Mouse (Mus musculus) urinary bladder, adult 2 months (tissue): ENCODE results near the gene Itga9. TPM values are rescaled to one million over a fixed set of nuclear protein-coding genes. Genes with fewer than 3 reads are reported as not detected.

Experiments used
- DNase-seq: peaks from one replicate; pipeline ENCODE4 v3.0.0; 2022; ENCODE audit warnings: low spot score
- polyA plus RNA-seq: library from polyadenylated mRNA; depleted of rRNA; stranded (reverse); fragments of >200 nt; gene quantifications from 2 replicates; pipeline ENCODE4 v1.2.3, GENCODE M21; 2012

The Itga9 gene
- polyA plus RNA-seq, 1 experiment, result 26.3 TPM

- no peak for DNase-seq
These were observed 81.8 kb downstream of the Itga9 start for GRCm38 (mm10) chr9:118688248-118688647.

GRCm38 (mm10) chr9:118688921-118689451 lies 82.5 kb downstream of the Itga9 start:
- DNase-seq, result no peak

DNA sequence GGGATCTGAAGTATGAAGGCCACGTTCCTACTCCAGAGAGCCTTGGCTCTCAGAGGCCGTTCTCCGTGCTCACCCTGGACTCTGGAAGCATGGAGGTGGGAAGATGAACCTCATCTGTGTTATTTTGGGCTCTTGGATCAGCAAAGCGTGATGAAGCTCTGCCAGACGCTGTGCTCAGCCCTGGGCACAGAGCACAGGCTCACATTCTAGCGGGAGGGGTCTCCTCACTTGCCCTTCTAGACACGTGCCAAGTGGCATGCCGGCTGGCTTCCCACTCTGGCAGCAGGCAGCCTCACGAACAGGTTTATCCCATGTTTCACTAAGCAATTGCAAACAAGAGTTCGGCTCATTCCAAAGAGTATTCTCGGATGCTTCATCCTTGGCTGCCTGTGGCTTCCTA lies 86.8 kb downstream of the Itga9 start:
- no peak for DNase-seq

- DNase-seq, result no peak
These were observed 87.9 kb downstream of the Itga9 start for GRCm38 (mm10) chr9:118694420-118694825.

GRCm38 (mm10) chr9:118698191-118698590 lies 91.7 kb downstream of the Itga9 start:
- no peak for DNase-seq

DNA sequence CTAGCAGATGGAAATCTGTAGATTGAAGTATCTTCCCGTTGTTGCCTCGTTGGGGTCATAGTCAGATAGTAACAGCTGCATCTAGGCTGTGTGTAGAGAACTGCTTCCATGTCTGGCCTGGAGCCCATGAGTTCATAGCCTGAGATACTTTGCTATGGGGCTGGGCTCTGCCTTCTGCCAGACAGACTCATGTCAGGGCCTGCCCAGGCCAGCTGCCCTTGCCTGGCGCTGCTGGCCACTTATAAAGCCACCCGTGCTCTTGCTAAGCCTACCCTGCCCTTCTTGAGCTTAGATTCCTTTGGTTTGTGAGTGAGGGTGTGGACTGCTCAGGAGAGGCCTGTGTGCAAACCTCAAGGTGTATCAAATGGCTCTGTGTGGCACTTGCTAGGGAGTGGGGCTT lies 93.2 kb downstream of the Itga9 start:
- DNase-seq, result no peak

GRCm38 (mm10) chr9:118700889-118701288 lies 94.4 kb downstream of the Itga9 start:
- DNase-seq, result no peak

GRCm38 (mm10) chr9:118701791-118702190 lies 95.3 kb downstream of the Itga9 start:
- no peak for DNase-seq

DNA sequence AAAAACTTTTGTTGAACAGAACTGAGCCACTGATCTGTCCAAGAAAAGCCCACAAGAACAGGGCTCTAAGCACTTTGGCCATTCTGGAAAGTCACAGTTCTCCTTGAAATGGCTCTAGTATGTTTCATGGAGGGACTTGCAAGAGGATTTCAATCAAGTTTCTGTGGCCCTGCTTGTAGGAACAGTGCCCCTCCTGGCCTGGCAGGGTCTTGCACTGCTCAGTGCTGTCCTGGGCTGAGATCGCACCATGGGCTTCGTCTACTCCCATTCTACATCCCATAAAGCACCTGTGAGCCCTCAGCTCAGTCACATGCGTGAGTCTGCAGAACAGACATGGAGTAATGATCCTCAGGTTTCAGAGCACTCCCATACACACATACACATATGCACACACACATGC lies 96.7 kb downstream of the Itga9 start:
- no peak for DNase-seq

DNA sequence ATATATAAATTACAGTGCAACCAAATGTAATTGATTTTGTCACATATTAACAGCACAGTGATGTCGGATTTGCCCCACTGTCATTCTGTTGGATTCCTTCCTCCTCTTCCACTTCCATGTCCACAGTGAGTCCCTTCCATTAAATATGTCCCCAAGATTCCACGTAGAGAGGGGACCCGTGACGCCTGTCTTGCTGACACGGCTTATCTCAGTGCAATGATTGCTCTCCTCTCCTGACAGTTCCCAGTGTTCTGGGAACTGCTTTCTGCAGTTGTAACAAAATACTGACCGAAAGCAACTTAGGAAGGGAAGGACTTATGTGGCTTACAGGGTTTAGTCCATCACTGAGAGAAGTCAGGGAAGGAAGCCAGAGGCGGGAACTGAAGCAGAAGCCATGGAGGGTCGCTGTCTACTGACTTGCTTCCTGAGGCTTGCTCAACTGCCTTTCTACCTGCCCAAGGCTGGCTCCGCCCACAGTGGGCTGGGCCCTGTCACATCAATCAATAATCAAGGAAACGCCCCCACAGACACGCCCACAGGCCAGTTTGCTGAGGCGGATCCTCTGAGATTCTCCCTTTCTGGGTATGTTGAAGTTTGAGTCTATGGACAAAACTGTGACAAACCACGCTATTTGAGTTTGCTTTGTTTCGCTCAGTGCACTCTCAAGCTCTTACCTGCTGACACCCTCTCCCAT lies 99.0 kb downstream of the Itga9 start:
- no peak for DNase-seq

GRCm38 (mm10) chr9:118706176-118706975 lies 99.9 kb downstream of the Itga9 start:
- no peak for DNase-seq

- DNase-seq, result no peak
These were observed 104.1 kb downstream of the Itga9 start for GRCm38 (mm10) chr9:118710625-118711024.

GRCm38 (mm10) chr9:118711749-118712148 lies 105.3 kb downstream of the Itga9 start:
- DNase-seq, result no peak

DNA sequence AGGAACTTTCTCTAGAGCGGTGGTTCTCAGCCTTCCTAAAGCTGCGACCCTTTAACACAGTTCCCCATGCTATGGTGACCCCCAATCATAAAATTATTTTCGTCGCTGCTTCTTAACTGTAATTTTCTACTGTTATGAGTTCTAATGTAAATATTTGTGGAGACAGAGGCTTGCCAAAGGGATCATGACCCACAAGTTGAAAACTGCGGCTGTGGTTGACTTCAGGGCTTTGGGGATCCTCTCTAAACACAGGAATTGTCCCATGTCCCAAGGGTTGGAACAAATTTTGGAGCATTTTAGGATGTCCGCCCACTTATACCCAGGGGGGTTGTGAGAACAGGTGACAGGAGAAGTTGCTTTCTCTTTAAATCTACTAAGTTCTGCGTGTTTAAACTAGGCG lies 107.0 kb downstream of the Itga9 start:
- DNase-seq, result no peak

- DNase-seq, result no peak
These were observed 108.0 kb downstream of the Itga9 start for GRCm38 (mm10) chr9:118714536-118714935.

- DNase-seq, result no peak
These were observed 109.6 kb downstream of the Itga9 start for GRCm38 (mm10) chr9:118715971-118716628.

GRCm38 (mm10) chr9:118717436-118717835 lies 110.9 kb downstream of the Itga9 start:
- no peak for DNase-seq

DNA sequence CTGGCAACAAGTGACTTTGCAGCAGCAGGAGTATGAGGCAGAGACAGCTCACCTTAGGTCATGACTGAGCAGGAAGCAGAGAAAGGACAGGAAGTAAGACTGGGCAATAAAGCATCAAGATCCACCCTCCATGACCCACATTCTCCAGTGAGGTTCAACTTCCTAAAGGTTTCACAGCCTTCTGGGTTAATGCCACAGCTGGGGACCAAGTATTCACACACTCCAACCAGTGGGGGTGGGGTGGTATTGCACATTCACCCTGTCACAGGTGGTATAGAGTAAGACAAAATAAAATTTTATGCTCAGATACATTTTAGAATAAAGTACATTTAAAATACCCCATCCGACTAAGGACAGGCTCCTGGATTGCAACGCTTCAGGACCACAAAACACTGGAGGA lies 112.0 kb downstream of the Itga9 start:
- DNase-seq, result no peak

GRCm38 (mm10) chr9:118721056-118721455 lies 114.6 kb downstream of the Itga9 start:
- DNase-seq, result no peak

GRCm38 (mm10) chr9:118722789-118723325 lies 116.4 kb downstream of the Itga9 start:
- no peak for DNase-seq

- no peak for DNase-seq
These were observed 118.6 kb downstream of the Itga9 start for GRCm38 (mm10) chr9:118725128-118725527.

GRCm38 (mm10) chr9:118726550-118726949 lies 120.1 kb downstream of the Itga9 start:
- DNase-seq, result no peak
